9 mouse cellular contexts compared by ENCODE assay signal in the genomic region with DNA sequence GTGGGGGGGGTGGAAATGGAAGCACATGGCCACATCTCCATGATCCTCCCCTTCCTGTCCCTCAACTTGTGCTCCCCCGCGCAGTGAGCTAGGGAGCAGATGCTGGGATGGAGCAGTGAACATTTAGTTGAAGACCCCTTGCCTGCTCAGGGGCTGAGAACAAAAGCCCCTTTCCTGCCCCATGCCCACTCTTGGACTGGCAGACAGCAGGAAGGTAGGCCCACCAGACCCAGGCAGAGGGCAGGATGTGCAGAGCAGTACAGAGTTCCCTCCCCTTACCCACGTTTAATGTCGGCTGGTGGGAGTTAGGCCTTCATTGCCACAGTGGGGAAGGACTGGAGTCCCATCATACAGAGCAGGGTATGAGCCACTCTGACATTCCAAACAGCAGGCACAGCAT. TPM values are rescaled to one million over a fixed set of nuclear protein-coding genes. Genes with fewer than 3 reads are reported as not detected.
DNase-seq lines count a peak whose midpoint lies in the region; ATAC-seq lines count a peak whose summit lies in the region.
"Had no signal": no experiment of that assay in that cellular context is flagged by ENCODE, and none has a peak within 500 bp of the region (broad histone marks: within the 10 kb centered on the region; RNA-seq: fewer than 3 reads in every experiment).

No protein-coding gene starts in this region.

- ATAC-seq in heart, embryonic 12.5 days (ENCODE audit: insufficient number of reproducible peaks, low FRiP score) = no peak
- ATAC-seq in lung, embryonic 15.5 days (ENCODE audit: borderline replicate concordance, extremely low read depth, low FRiP score, low TSS enrichment) = no peak
- no peak for ATAC-seq in intestine, embryonic 14.5 days (replicated peaks; ENCODE audit: low FRiP score, low TSS enrichment, low read depth)
- no peak for ATAC-seq in stomach, embryonic 14.5 days (ENCODE audit: insufficient number of reproducible peaks, insufficient read depth, low FRiP score, low read depth)
- no peak for ATAC-seq in forebrain, embryonic 13.5 days

- 76% methylated on average over 4 of the region's 4 CpGs for WGBS in heart, embryonic 12.5 days
- 65% methylated on average over 4 of the region's 4 CpGs for WGBS in lung, embryonic 15.5 days
- WGBS in intestine, embryonic 14.5 days = 77% methylated on average over 4 of the region's 4 CpGs
- WGBS in stomach, embryonic 14.5 days = 73% methylated on average over 4 of the region's 4 CpGs
- WGBS in forebrain, embryonic 13.5 days = 69% methylated on average over 4 of the region's 4 CpGs

- no peak overlapping the region for H3K4me2 ChIP-seq in heart, embryonic 12.5 days
- H3K4me2 ChIP-seq in lung, embryonic 15.5 days = no peak overlapping the region
- no peak overlapping the region for H3K4me2 ChIP-seq in intestine, embryonic 14.5 days (ENCODE audit: low read length)
- no peak overlapping the region for H3K4me2 ChIP-seq in stomach, embryonic 14.5 days (replicated peaks; ENCODE audit: low read depth, low read length)
- no peak overlapping the region for H3K4me2 ChIP-seq in forebrain, embryonic 13.5 days

- 0 out of 2 replicates have a peak overlapping the region, but pooled peaks have one; percentile 8 for H3K27ac ChIP-seq in heart, embryonic 12.5 days (ENCODE audit: poor library complexity, severe bottlenecking)
- peak overlapping the region; percentile 90 for H3K27ac ChIP-seq in lung, embryonic 15.5 days
- peak overlapping the region; percentile 57; the same call in 1 of the 2 replicates for H3K27ac ChIP-seq in intestine, embryonic 14.5 days (ENCODE audit: low read depth)
- H3K27ac ChIP-seq in stomach, embryonic 14.5 days (ENCODE audit: low read length) = peak overlapping the region; percentile 64; the same call in 1 of the 2 replicates
- H3K27ac ChIP-seq in forebrain, embryonic 13.5 days = no peak overlapping the region

- H3K9ac ChIP-seq in heart, embryonic 12.5 days = no peak overlapping the region
- no peak overlapping the region for H3K9ac ChIP-seq in lung, embryonic 15.5 days
- H3K9ac ChIP-seq in intestine, embryonic 14.5 days (ENCODE audit: low read length) = no peak overlapping the region
- H3K9ac ChIP-seq in stomach, embryonic 14.5 days (replicated peaks; ENCODE audit: low read depth, low read length) = no peak overlapping the region
- H3K9ac ChIP-seq in forebrain, embryonic 13.5 days = no peak overlapping the region

- peaks cover 35% of the 10 kb centered on the region for H3K4me1 ChIP-seq in heart, embryonic 12.5 days (replicated peaks)
- H3K4me1 ChIP-seq in lung, embryonic 15.5 days = peaks cover 43% of the 10 kb centered on the region
- H3K4me1 ChIP-seq in intestine, embryonic 14.5 days (replicated peaks; ENCODE audit: control insufficient read depth, insufficient read depth, low read length) = peaks cover 16% of the 10 kb centered on the region
- peaks cover 20% of the 10 kb centered on the region; the same call in 1 of the 2 replicates for H3K4me1 ChIP-seq in stomach, embryonic 14.5 days (ENCODE audit: control insufficient read depth, insufficient read depth, low read length)
- peaks cover 28% of the 10 kb centered on the region for H3K4me1 ChIP-seq in forebrain, embryonic 13.5 days

- peaks cover 53% of the 10 kb centered on the region for H3K36me3 ChIP-seq in heart, embryonic 12.5 days
- peaks cover 50% of the 10 kb centered on the region for H3K36me3 ChIP-seq in lung, embryonic 15.5 days
- peaks cover 50% of the 10 kb centered on the region for H3K36me3 ChIP-seq in intestine, embryonic 14.5 days (ENCODE audit: control insufficient read depth, insufficient read depth, low read length)
- peaks cover 38% of the 10 kb centered on the region for H3K36me3 ChIP-seq in stomach, embryonic 14.5 days (ENCODE audit: control insufficient read depth, insufficient read depth, low read length)
- H3K36me3 ChIP-seq in forebrain, embryonic 13.5 days (ENCODE audit: poor library complexity, severe bottlenecking) = peaks cover 55% of the 10 kb centered on the region

- H3K27me3 ChIP-seq in heart, embryonic 12.5 days (replicated peaks) = no peaks in the 10 kb centered on the region
- H3K27me3 ChIP-seq in lung, embryonic 15.5 days = no peaks in the 10 kb centered on the region
- no peaks in the 10 kb centered on the region for H3K27me3 ChIP-seq in intestine, embryonic 14.5 days (replicated peaks; ENCODE audit: control insufficient read depth, insufficient read depth, low read length)
- no peaks in the 10 kb centered on the region for H3K27me3 ChIP-seq in stomach, embryonic 14.5 days (ENCODE audit: control insufficient read depth, insufficient read depth, low read length)
- H3K27me3 ChIP-seq in forebrain, embryonic 13.5 days = no peaks in the 10 kb centered on the region

- DNase-seq in heart, postnatal 4 days = no peak
- DNase-seq in lung, postnatal 10 days = no peak
- DNase-seq in intestine, embryonic 14.5 days (ENCODE audit: low spot score) = no peak
- no peak for DNase-seq in urinary bladder, adult 18-20 months (ENCODE audit: low spot score in 2 of 2)

- no peaks in the 10 kb centered on the region for H3K9me3 ChIP-seq in heart, embryonic 12.5 days (replicated peaks)
- no peaks in the 10 kb centered on the region for H3K9me3 ChIP-seq in lung, embryonic 15.5 days
- H3K9me3 ChIP-seq in intestine, embryonic 14.5 days (ENCODE audit: control insufficient read depth, low read length) = no peaks in the 10 kb centered on the region
- no peaks in the 10 kb centered on the region for H3K9me3 ChIP-seq in stomach, embryonic 14.5 days (ENCODE audit: control insufficient read depth, low read depth, low read length)
- H3K9me3 ChIP-seq in forebrain, embryonic 13.5 days (replicated peaks) = no peaks in the 10 kb centered on the region

- no peak overlapping the region for H3K4me3 ChIP-seq in heart, embryonic 12.5 days
- H3K4me3 ChIP-seq in lung, embryonic 15.5 days = no peak overlapping the region
- H3K4me3 ChIP-seq in intestine, embryonic 14.5 days (ENCODE audit: low read depth, low read length) = no peak overlapping the region
- no peak overlapping the region for H3K4me3 ChIP-seq in stomach, embryonic 14.5 days (ENCODE audit: low read depth, low read length)
- H3K4me3 ChIP-seq in forebrain, embryonic 13.5 days = no peak overlapping the region

RNA-seq across cellular contexts. Expression of a gene that starts 1.6 kb away (rescaled TPM):
- 10.8 and 11.8 TPM in 2 replicates for polyA plus RNA-seq in heart, embryonic 12.5 days (2016; fragmentation: Nextera tagmentation; extraction: Ambion mirVana)
- total RNA-seq in heart, postnatal 4 days (2021) = 10 to 100 TPM; 23.0 to 23.4 TPM
- 18.9 and 19.7 TPM in 2 replicates for polyA plus RNA-seq in lung, embryonic 15.5 days (2015; fragmentation: Nextera tagmentation; extraction: Ambion mirVana)
- 12.0 and 12.8 TPM in 2 replicates for polyA plus RNA-seq in intestine, embryonic 14.5 days (2014; fragmentation: Nextera tagmentation; extraction: Ambion mirVana)
- 14.2 and 14.6 TPM in 2 replicates for polyA plus RNA-seq in stomach, embryonic 14.5 days (2014; fragmentation: Nextera tagmentation; extraction: Ambion mirVana)
- polyA plus RNA-seq in forebrain, embryonic 13.5 days (2015; fragmentation: Nextera tagmentation; extraction: Ambion mirVana) = 7.7 and 8.3 TPM in 2 replicates

RNA-seq across cellular contexts. Expression of a gene that starts 24.5 kb away (rescaled TPM):
- 37.6 and 37.8 TPM in 2 replicates for polyA plus RNA-seq in heart, embryonic 12.5 days (2016; fragmentation: Nextera tagmentation; extraction: Ambion mirVana)
- total RNA-seq in heart, postnatal 4 days (2021) = 10 to 100 TPM; 45.0 to 49.2 TPM
- polyA plus RNA-seq in lung, embryonic 15.5 days (2015; fragmentation: Nextera tagmentation; extraction: Ambion mirVana) = 28.9 and 30.6 TPM in 2 replicates
- 27.5 and 28.3 TPM in 2 replicates for polyA plus RNA-seq in intestine, embryonic 14.5 days (2014; fragmentation: Nextera tagmentation; extraction: Ambion mirVana)
- polyA plus RNA-seq in stomach, embryonic 14.5 days (2014; fragmentation: Nextera tagmentation; extraction: Ambion mirVana) = 23.8 and 25.8 TPM in 2 replicates
- 24.0 and 28.0 TPM in 2 replicates for polyA plus RNA-seq in forebrain, embryonic 13.5 days (2015; fragmentation: Nextera tagmentation; extraction: Ambion mirVana)

RNA-seq across cellular contexts. Expression of a gene that starts 25.4 kb away (rescaled TPM):
- 97.4 and 103 TPM in 2 replicates for polyA plus RNA-seq in heart, embryonic 12.5 days (2016; fragmentation: Nextera tagmentation; extraction: Ambion mirVana)
- 10 to 100 TPM; 87.0 to 99.9 TPM for total RNA-seq in heart, postnatal 4 days (2021)
- 102 TPM in 2 replicates for polyA plus RNA-seq in lung, embryonic 15.5 days (2015; fragmentation: Nextera tagmentation; extraction: Ambion mirVana)
- 107 and 111 TPM in 2 replicates for polyA plus RNA-seq in intestine, embryonic 14.5 days (2014; fragmentation: Nextera tagmentation; extraction: Ambion mirVana)
- 105 and 120 TPM in 2 replicates for polyA plus RNA-seq in stomach, embryonic 14.5 days (2014; fragmentation: Nextera tagmentation; extraction: Ambion mirVana)
- 147 and 164 TPM in 2 replicates for polyA plus RNA-seq in forebrain, embryonic 13.5 days (2015; fragmentation: Nextera tagmentation; extraction: Ambion mirVana)

RNA-seq across cellular contexts. Expression of a gene that starts 34.0 kb away (rescaled TPM):
- polyA plus RNA-seq in heart, embryonic 12.5 days (2016; fragmentation: Nextera tagmentation; extraction: Ambion mirVana) = 14.3 and 15.2 TPM in 2 replicates
- 10 to 100 TPM; 45.2 to 48.6 TPM for total RNA-seq in heart, postnatal 4 days (2021)
- polyA plus RNA-seq in lung, embryonic 15.5 days (2015; fragmentation: Nextera tagmentation; extraction: Ambion mirVana) = 3.5 and 3.7 TPM in 2 replicates
- 5.3 and 5.5 TPM in 2 replicates for polyA plus RNA-seq in intestine, embryonic 14.5 days (2014; fragmentation: Nextera tagmentation; extraction: Ambion mirVana)
- 5.5 and 6.1 TPM in 2 replicates for polyA plus RNA-seq in stomach, embryonic 14.5 days (2014; fragmentation: Nextera tagmentation; extraction: Ambion mirVana)
- polyA plus RNA-seq in forebrain, embryonic 13.5 days (2015; fragmentation: Nextera tagmentation; extraction: Ambion mirVana) = 2.0 and 2.3 TPM in 2 replicates

RNA-seq across cellular contexts. Expression of a gene that starts 50.5 kb away (rescaled TPM):
- 2.3 and 4.3 TPM in 2 replicates for polyA plus RNA-seq in heart, embryonic 12.5 days (2016; fragmentation: Nextera tagmentation; extraction: Ambion mirVana)
- total RNA-seq in heart, postnatal 4 days (2021) = 1 to 10 TPM; 1.4 to 1.8 TPM
- 11.2 and 12.0 TPM in 2 replicates for polyA plus RNA-seq in lung, embryonic 15.5 days (2015; fragmentation: Nextera tagmentation; extraction: Ambion mirVana)
- polyA plus RNA-seq in intestine, embryonic 14.5 days (2014; fragmentation: Nextera tagmentation; extraction: Ambion mirVana) = 12.5 and 13.9 TPM in 2 replicates
- polyA plus RNA-seq in stomach, embryonic 14.5 days (2014; fragmentation: Nextera tagmentation; extraction: Ambion mirVana) = 12.8 and 12.9 TPM in 2 replicates
- polyA plus RNA-seq in forebrain, embryonic 13.5 days (2015; fragmentation: Nextera tagmentation; extraction: Ambion mirVana) = 9.2 and 18.2 TPM in 2 replicates
- total RNA-seq: megakaryocyte progenitor cell, adult 5-6 weeks had no signal
